Mouse (Mus musculus) megakaryocyte, embryonic 14.5 days (primary cell): ENCODE results near the gene Mt4.

ENCODE experiments used
- FLI1 ChIP-seq: IDR thresholded peaks from 2 replicates; pipeline ENCODE4 v1.6.1; 2012; ENCODE audit warnings: low read length, inconsistent platforms, mixed read lengths
- GATA1 ChIP-seq: IDR thresholded peaks from 3 replicates; pipeline ENCODE4 v1.6.1; 2012; ENCODE audit warnings: mixed read lengths, low read length, inconsistent platforms, borderline replicate concordance

- TF ChIP-seq GATA1 (no peak), FLI1 (no peak)
Measured at GRCm38 (mm10) chr8:94109835-94110234, 27.2 kb upstream of the Mt4 start.
